Mouse (Mus musculus) hindbrain, embryonic 13.5 days (tissue): ENCODE results near the gene Gm10959. TPM values are rescaled to one million over a fixed set of nuclear protein-coding genes. Genes with fewer than 3 reads are reported as not detected.
"Not testable (repeated sequence)": the region's sequence is repeated elsewhere in the genome, so short reads cannot be mapped to it uniquely, and the experiment has no call there.

ENCODE experiments used
- ATAC-seq: fragments of 200-750 bp; cut with Nextera tagmentation; 2 replicates; pipeline ENCODE4 v1.8.0; 2017; ENCODE audit warnings: moderate TSS enrichment; ENCODE audit not compliant: low FRiP score
- H3K27ac ChIP-seq: fragments of 300-500 bp; sonication (generic); 2 replicates; pipeline ENCODE4 v1.5.1; 2015; ENCODE audit warnings: inconsistent platforms, mild to moderate bottlenecking, moderate library complexity
- H3K27me3 ChIP-seq: fragments of 300-500 bp; sonication (generic); 2 replicates; pipeline ENCODE4 v1.6.1; 2015; ENCODE audit warnings: mild to moderate bottlenecking, inconsistent platforms
- H3K36me3 ChIP-seq: fragments of 300-500 bp; sonication (generic); 2 replicates; pipeline ENCODE4 v1.6.1; 2015; ENCODE audit warnings: mild to moderate bottlenecking, inconsistent platforms
- H3K4me1 ChIP-seq: fragments of 300-500 bp; sonication (generic); replicated peaks from 2 replicates; pipeline ENCODE4 v1.6.1; 2015; ENCODE audit warnings: inconsistent platforms
- H3K4me2 ChIP-seq: fragments of 300-500 bp; sonication (generic); 2 replicates; pipeline ENCODE4 v1.6.1; 2015; ENCODE audit warnings: inconsistent platforms, mild to moderate bottlenecking, moderate library complexity
- H3K4me3 ChIP-seq: fragments of 300-500 bp; sonication (generic); 2 replicates; pipeline ENCODE4 v1.5.1; 2015; ENCODE audit warnings: mild to moderate bottlenecking, inconsistent platforms
- H3K9ac ChIP-seq: fragments of 300-500 bp; sonication (generic); 2 replicates; pipeline ENCODE4 v1.6.1; 2015; ENCODE audit warnings: mild to moderate bottlenecking, inconsistent platforms
- H3K9me3 ChIP-seq: fragments of 300-500 bp; sonication (generic); 2 replicates; pipeline ENCODE4 v1.6.1; 2016; ENCODE audit warnings: inconsistent platforms
- WGBS: fragments of 180-500 bp; shearing (Covaris S2); methylation state at CpG from one replicate; pipeline ENCODE4 v1.1.7; 2015; 5-methylcytosine and 5-hydroxymethylcytosine counted together
- polyA plus RNA-seq: library from polyadenylated mRNA; unstranded; fragments of >200 nt; fragmentation: Nextera tagmentation; extraction: Ambion mirVana; gene quantifications from 2 replicates; pipeline ENCODE4 v1.2.1, GENCODE M21; 2015

Gene Gm10959
- not detected in 2 replicates for polyA plus RNA-seq

GRCm38 (mm10) chr3:122919260-122919659, at the start of gene Gm10959:
Gene Gm10959, minus strand, starts transcription at chr3:122919360.
- Histone ChIP-seq H3K4me3 (no peak within 1 kb of the TSS), H3K9ac (no peak within 1 kb of the TSS), H3K36me3 (no peaks in the 10 kb centered on the region), H3K27me3 (no peaks in the 10 kb centered on the region), H3K27ac (no peak within 1 kb of the TSS), H3K9me3 (no peaks in the 10 kb centered on the region), H3K4me1 (no peaks in the 10 kb centered on the region), H3K4me2 (no peak within 1 kb of the TSS)
- WGBS = 82% methylated on average over 8 of the region's 8 CpGs
- no peak for ATAC-seq

GRCm38 (mm10) chr3:122968391-122968790, 49.2 kb upstream of the Gm10959 start:
- no peak overlapping the region for H3K27ac ChIP-seq
- H3K36me3 ChIP-seq = peaks cover 10% of the 10 kb centered on the region
- no peak overlapping the region for H3K9ac ChIP-seq
- H3K9me3 ChIP-seq = no peaks in the 10 kb centered on the region
- no peak for ATAC-seq
- WGBS = 93% methylated on average over 9 of the region's 9 CpGs
- H3K4me2 ChIP-seq = no peak overlapping the region
- H3K4me1 ChIP-seq = no peaks in the 10 kb centered on the region
- H3K4me3 ChIP-seq = no peak overlapping the region
- no peaks in the 10 kb centered on the region for H3K27me3 ChIP-seq

GRCm38 (mm10) chr3:122964301-122964700, 45.1 kb upstream of the Gm10959 start:
- ATAC-seq = no peak
- Histone ChIP-seq H3K27me3 (no peaks in the 10 kb centered on the region), H3K4me2 (no peak overlapping the region), H3K27ac (no peak overlapping the region), H3K36me3 (peaks cover 16% of the 10 kb centered on the region), H3K9me3 (no peaks in the 10 kb centered on the region), H3K4me3 (no peak overlapping the region), H3K9ac (no peak overlapping the region), H3K4me1 (no peaks in the 10 kb centered on the region)
- WGBS = 91% methylated on average over 5 of the region's 5 CpGs

- H3K27me3 ChIP-seq = no peaks in the 10 kb centered on the region
- no peak overlapping the region for H3K9ac ChIP-seq
- 95% methylated on average over 2 of the region's 2 CpGs for WGBS
- H3K27ac ChIP-seq = no peak overlapping the region
- H3K4me1 ChIP-seq = no peaks in the 10 kb centered on the region
- peaks cover 26% of the 10 kb centered on the region for H3K36me3 ChIP-seq
- no peaks in the 10 kb centered on the region for H3K9me3 ChIP-seq
- no peak overlapping the region for H3K4me3 ChIP-seq
- ATAC-seq = no peak
- no peak overlapping the region for H3K4me2 ChIP-seq
These were observed 31.0 kb upstream of the Gm10959 start for GRCm38 (mm10) chr3:122950129-122950528.

GRCm38 (mm10) chr3:122943387-122943890, 24.3 kb upstream of the Gm10959 start:
- no peaks in the 10 kb centered on the region for H3K4me1 ChIP-seq
- ATAC-seq = no peak
- 73% methylated on average over 6 of the region's 6 CpGs for WGBS
- H3K27ac ChIP-seq = no peak overlapping the region
- H3K27me3 ChIP-seq = no peaks in the 10 kb centered on the region
- H3K9ac ChIP-seq = no peak overlapping the region
- no peak overlapping the region for H3K4me3 ChIP-seq
- no peaks in the 10 kb centered on the region for H3K9me3 ChIP-seq
- H3K36me3 ChIP-seq = peaks cover 3% of the 10 kb centered on the region; the same call in 1 of the 2 replicates
- no peak overlapping the region for H3K4me2 ChIP-seq

GRCm38 (mm10) chr3:122939215-122939614, 20.1 kb upstream of the Gm10959 start:
- ATAC-seq = no peak

GRCm38 (mm10) chr3:122937176-122937575, 18.0 kb upstream of the Gm10959 start:
- H3K4me3 ChIP-seq, H3K9me3 ChIP-seq, H3K27me3 ChIP-seq, H3K4me1 ChIP-seq, H3K9ac ChIP-seq, H3K36me3 ChIP-seq, H3K27ac ChIP-seq, ATAC-seq, H3K4me2 ChIP-seq: not testable (repeated sequence)
- WGBS = 78% methylated on average over 13 of the region's 13 CpGs

More at GRCm38 (mm10) chr3:122939215-122939614, 20.1 kb upstream of the Gm10959 start:
- Histone ChIP-seq H3K4me1 (no peaks in the 10 kb centered on the region), H3K36me3 (peaks cover under 1% of the 10 kb centered on the region; the same call in 1 of the 2 replicates), H3K9ac (no peak overlapping the region), H3K27ac (no peak overlapping the region), H3K4me3 (no peak overlapping the region), H3K4me2 (no peak overlapping the region), H3K9me3 (no peaks in the 10 kb centered on the region), H3K27me3 (no peaks in the 10 kb centered on the region)
- 81% methylated on average over 2 of the region's 2 CpGs for WGBS

GRCm38 (mm10) chr3:122932466-122932865, 13.3 kb upstream of the Gm10959 start:
- Histone ChIP-seq H3K9me3 (no peaks in the 10 kb centered on the region), H3K4me2 (no peak overlapping the region), H3K9ac (no peak overlapping the region), H3K36me3 (peaks cover 12% of the 10 kb centered on the region; the same call in 1 of the 2 replicates), H3K27ac (no peak overlapping the region), H3K4me1 (no peaks in the 10 kb centered on the region), H3K27me3 (no peaks in the 10 kb centered on the region), H3K4me3 (no peak overlapping the region)
- WGBS = 97% methylated on average over 1 of the region's 1 CpGs
- ATAC-seq = no peak

- peaks cover 10% of the 10 kb centered on the region for H3K4me1 ChIP-seq
- no peak overlapping the region for H3K27ac ChIP-seq
- H3K9me3 ChIP-seq = no peaks in the 10 kb centered on the region
- H3K4me2 ChIP-seq = no peak overlapping the region
- H3K4me3 ChIP-seq = no peak overlapping the region
- H3K9ac ChIP-seq = no peak overlapping the region
- WGBS = 94% methylated on average over 6 of the region's 6 CpGs
- peaks cover 25% of the 10 kb centered on the region for H3K36me3 ChIP-seq
- ATAC-seq = no peak
- H3K27me3 ChIP-seq = no peaks in the 10 kb centered on the region
These were observed 10.6 kb upstream of the Gm10959 start for GRCm38 (mm10) chr3:122929723-122930122.

- H3K4me1 ChIP-seq = peaks cover 10% of the 10 kb centered on the region
- no peaks in the 10 kb centered on the region for H3K27me3 ChIP-seq
- H3K9me3 ChIP-seq = no peaks in the 10 kb centered on the region
- 1% methylated on average over 68 of the region's 68 CpGs for WGBS
- H3K36me3 ChIP-seq = peaks cover 14% of the 10 kb centered on the region
- ATAC-seq = peak; percentile 99
- peak within 1 kb of the TSS; percentile 62 for H3K4me2 ChIP-seq
- H3K27ac ChIP-seq = peak within 1 kb of the TSS; percentile 79
- H3K9ac ChIP-seq = peak within 1 kb of the TSS; percentile 76
- H3K4me3 ChIP-seq = peak within 1 kb of the TSS; percentile 59
These were observed 5.1 kb upstream of the Gm10959 start, which contains the start of gene 1810037I17Rik for GRCm38 (mm10) chr3:122924009-122924914. Gene 1810037I17Rik, plus strand, starts transcription at chr3:122924203.

- WGBS = 76% methylated on average over 7 of the region's 7 CpGs
- Histone ChIP-seq H3K9me3 (no peaks in the 10 kb centered on the region), H3K9ac (no peak overlapping the region)
These were observed 4.0 kb upstream of the Gm10959 start for GRCm38 (mm10) chr3:122923147-122923546.

GRCm38 (mm10) chr3:122921676-122922527, 2.7 kb upstream of the Gm10959 start:
- Histone ChIP-seq H3K4me2 (no peak overlapping the region), H3K4me1 (peaks cover 10% of the 10 kb centered on the region), H3K4me3 (no peak overlapping the region), H3K27me3 (no peaks in the 10 kb centered on the region), H3K36me3 (peaks cover 8% of the 10 kb centered on the region; the same call in 1 of the 2 replicates), H3K9me3 (no peaks in the 10 kb centered on the region), H3K9ac (no peak overlapping the region), H3K27ac (no peak overlapping the region)
- WGBS = 84% methylated on average over 8 of the region's 8 CpGs
- no peak for ATAC-seq

More at GRCm38 (mm10) chr3:122923147-122923546, 4.0 kb upstream of the Gm10959 start:
- peaks cover 10% of the 10 kb centered on the region for H3K4me1 ChIP-seq
- H3K27ac ChIP-seq = no peak overlapping the region
- no peaks in the 10 kb centered on the region for H3K27me3 ChIP-seq
- H3K4me2 ChIP-seq = peak overlapping the region; percentile 62
- H3K36me3 ChIP-seq = peaks cover 14% of the 10 kb centered on the region
- peak overlapping the region; percentile 59; the same call in 1 of the 2 replicates for H3K4me3 ChIP-seq
- ATAC-seq = no peak
